Mouse (Mus musculus) cerebellum, adult 2 months (tissue): ENCODE data around the gene Zfp36l1.

Experiments used
- CTCF ChIP-seq: fragments of 200-500 bp; IDR thresholded peaks from 2 replicates; pipeline ENCODE4 v1.5.1; 2011; ENCODE audit warnings: low read depth, mild to moderate bottlenecking, control low read depth, low read length, moderate library complexity, borderline replicate concordance; ENCODE audit not compliant: insufficient read depth
- POLR2A ChIP-seq: fragments of 200-500 bp; IDR thresholded peaks from 2 replicates; pipeline ENCODE4 v1.6.1; 2011; ENCODE audit warnings: low read length, control low read depth, borderline replicate concordance; ENCODE audit not compliant: insufficient read depth

DNA sequence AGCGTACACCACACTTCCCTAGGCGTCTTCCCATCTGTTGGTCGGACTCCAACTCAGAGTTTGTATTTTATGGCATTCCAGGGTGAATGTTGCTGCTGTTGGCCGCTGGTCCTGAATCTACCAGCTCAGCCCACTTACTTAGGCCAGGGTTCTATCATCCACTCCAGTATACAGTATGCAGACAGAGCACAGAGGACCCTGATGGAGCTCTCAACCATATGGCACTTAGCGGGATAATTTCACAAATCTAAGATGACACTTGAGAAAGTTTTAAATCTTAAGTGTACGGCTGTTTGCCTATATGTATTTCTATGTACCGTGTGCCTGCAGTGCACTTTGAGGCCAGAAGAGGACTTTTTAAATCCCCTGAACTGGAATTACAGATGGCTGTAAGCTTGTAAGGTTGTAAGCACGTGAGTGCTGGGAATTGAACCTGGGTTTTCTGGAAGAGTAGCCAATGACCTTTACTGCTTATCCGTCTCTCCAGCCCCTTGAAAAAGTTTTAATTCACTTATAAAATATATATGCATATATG, 20.3 kb upstream of the Zfp36l1 start:
- TF ChIP-seq CTCF (no peak), POLR2A (no peak)
